Mouse (Mus musculus) erythroblast, embryonic 14.5 days (primary cell): ENCODE results near the gene Gas2. TPM values are rescaled to one million over a fixed set of nuclear protein-coding genes. Genes with fewer than 3 reads are reported as not detected.

Experiments used
- H3K27me3 ChIP-seq: 2 replicates; pipeline ENCODE4 v1.6.1; 2012; ENCODE audit warnings: inconsistent platforms; ENCODE audit not compliant: control insufficient read depth
- H3K36me3 ChIP-seq: 2 replicates; pipeline ENCODE4 v1.6.1; 2012; ENCODE audit warnings: mild to moderate bottlenecking, inconsistent platforms; ENCODE audit not compliant: control insufficient read depth
- H3K4me1 ChIP-seq: 2 replicates; pipeline ENCODE4 v1.6.1; 2012; ENCODE audit warnings: inconsistent platforms; ENCODE audit not compliant: control insufficient read depth
- H3K4me3 ChIP-seq: replicated peaks from 2 replicates; pipeline ENCODE3; 2012; ENCODE audit warnings: moderate library complexity, mild to moderate bottlenecking, inconsistent platforms
- H3K9me3 ChIP-seq: 2 replicates; pipeline ENCODE4 v1.6.1; 2012; ENCODE audit warnings: low read length, inconsistent platforms, mixed read lengths; ENCODE audit not compliant: control insufficient read depth
- GATA1 ChIP-seq: IDR thresholded peaks from 2 replicates; pipeline ENCODE4 v1.6.1; 2012; ENCODE audit warnings: low read length, inconsistent platforms, mixed read lengths
- TAL1 ChIP-seq: IDR thresholded peaks from 3 replicates; pipeline ENCODE4 v1.6.1; 2012; ENCODE audit warnings: low read length, inconsistent platforms, mixed read lengths
- polyA plus RNA-seq: library from polyadenylated mRNA; stranded (reverse); fragments of >175 nt; gene quantifications from 2 replicates; pipeline ENCODE4 v1.2.3, GENCODE M21; 2012

Gene Gas2
- polyA plus RNA-seq, 1 experiment: 0.27 TPM

DNA sequence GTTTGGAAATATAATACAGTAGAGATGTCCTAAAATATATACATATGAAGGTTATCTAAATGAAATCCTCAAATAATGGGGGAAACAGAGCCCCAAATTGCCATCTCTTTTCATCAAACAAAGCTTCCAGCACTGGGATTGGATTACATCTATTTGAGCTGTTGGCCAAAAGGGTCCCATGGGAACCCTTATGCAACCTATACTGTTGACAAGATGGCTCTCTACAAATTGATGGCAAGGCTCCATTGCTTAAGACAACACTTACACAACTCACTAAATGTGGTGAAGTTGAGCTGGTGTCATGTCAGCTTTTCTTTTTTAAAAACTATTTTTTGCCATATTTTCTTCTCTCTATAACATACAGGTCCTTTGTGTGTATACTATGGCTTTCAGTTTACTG is 14.5 kb downstream of the Gas2 start:
- Histone ChIP-seq H3K36me3 (peaks cover 6% of the 10 kb centered on the region), H3K9me3 (no peaks in the 10 kb centered on the region), H3K4me3 (no peak overlapping the region), H3K4me1 (peaks cover 5% of the 10 kb centered on the region), H3K27me3 (peaks cover 10% of the 10 kb centered on the region)
- TF ChIP-seq GATA1 (no peak), TAL1 (no peak)

DNA sequence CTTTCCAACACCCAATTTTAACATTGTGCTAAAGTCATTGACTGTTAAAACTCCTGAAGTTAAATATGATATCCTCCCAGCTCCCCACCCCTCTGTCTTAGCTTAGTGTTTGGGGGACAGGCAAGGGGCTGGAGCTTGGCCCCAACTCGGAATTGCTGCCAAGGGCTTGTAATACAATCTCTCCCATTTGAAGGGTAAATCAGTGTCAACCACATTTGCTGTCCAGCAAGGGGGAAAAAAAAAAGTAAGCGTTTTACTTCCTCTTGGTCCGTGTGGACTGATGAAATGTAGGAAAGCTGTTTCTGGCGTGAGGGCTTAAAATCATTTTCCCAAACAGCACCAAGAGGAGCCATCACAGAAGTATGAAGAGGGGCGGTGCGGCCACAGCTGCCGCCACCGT is 16.9 kb downstream of the Gas2 start:
- H3K27me3 ChIP-seq: peaks cover 10% of the 10 kb centered on the region
- peaks cover 5% of the 10 kb centered on the region for H3K4me1 ChIP-seq
- no peak overlapping the region for H3K4me3 ChIP-seq
- H3K36me3 ChIP-seq: no peaks in the 10 kb centered on the region
- no peaks in the 10 kb centered on the region for H3K9me3 ChIP-seq
- no peak for TF ChIP-seq GATA1
- no peak for TF ChIP-seq TAL1

DNA sequence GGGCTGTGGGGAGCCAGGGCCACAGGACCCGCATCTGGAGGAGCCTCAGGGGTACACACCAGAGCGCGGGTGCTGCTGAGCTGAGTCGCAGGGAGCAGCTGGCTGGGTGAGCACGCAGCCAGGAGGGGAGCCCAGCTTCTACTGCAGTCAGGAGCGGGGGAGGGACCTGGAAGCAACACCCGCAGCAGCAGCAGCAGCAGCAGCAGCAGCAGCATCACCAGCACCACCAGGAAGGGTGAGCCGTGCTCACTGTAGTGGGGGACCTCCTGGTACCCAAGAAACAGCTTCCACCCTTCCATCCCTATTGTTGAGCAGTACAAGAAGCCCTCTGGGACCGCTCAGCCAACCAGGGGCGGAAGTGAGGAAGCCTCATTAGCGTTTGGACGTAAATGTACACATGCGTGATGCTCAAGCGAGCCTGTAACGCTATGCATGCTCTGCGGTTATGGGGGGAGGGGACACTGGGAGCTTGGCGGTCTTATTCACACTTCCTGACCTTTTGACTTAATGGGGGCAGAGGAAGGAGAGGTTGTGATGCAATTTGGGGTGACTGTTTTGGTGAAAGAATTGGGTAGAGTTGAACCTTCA is 17.4 kb downstream of the Gas2 start:
- Histone ChIP-seq H3K9me3 (no peaks in the 10 kb centered on the region), H3K4me3 (peak overlapping the region; percentile 22), H3K36me3 (no peaks in the 10 kb centered on the region), H3K4me1 (peaks cover 5% of the 10 kb centered on the region), H3K27me3 (peaks cover 10% of the 10 kb centered on the region)
- TF ChIP-seq TAL1: no peak
- no peak for TF ChIP-seq GATA1

DNA sequence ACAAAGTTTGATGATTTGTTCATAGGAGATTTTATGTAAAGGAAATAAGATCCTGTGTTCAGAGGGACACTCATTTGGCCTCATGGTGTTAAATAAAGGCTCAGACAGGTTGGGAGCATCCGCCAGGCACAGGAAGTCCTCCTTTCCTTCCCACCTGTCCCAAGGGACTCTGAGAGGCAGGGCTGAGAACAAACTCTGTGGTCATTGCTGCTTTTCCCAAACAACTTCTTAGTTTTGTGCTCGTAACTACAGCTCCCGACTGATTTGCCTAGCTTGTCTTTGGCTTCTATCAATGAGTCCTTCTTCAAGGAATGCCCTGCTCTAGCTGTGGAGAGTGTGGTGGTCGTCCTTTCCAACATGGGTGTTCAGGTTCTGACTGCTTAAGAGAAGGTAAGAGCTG is 18.3 kb downstream of the Gas2 start:
- Histone ChIP-seq H3K4me3 (no peak overlapping the region), H3K27me3 (peaks cover 10% of the 10 kb centered on the region), H3K36me3 (no peaks in the 10 kb centered on the region), H3K4me1 (peaks cover 5% of the 10 kb centered on the region), H3K9me3 (no peaks in the 10 kb centered on the region)
- TF ChIP-seq GATA1 (no peak), TAL1 (no peak)

DNA sequence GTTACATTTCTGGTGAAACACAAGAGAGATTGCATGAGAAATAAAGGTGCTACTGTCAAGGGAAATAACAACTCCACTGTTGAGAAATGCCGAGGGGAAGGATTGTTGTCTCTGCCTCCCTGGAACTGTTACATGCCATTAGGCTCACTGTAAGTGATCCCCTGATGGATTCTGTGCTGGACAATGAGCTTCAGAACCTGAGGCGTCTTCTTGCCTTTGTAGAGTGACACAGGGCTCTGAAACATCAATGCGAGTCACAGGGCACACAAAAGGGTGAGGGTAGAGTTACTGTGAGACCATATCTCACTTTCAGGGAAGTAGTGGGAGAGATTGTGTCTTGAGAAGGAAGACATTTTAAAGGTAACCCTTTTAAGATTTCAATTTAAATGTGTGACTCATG is 23.5 kb downstream of the Gas2 start:
- H3K27me3 ChIP-seq: no peaks in the 10 kb centered on the region
- H3K36me3 ChIP-seq: no peaks in the 10 kb centered on the region
- TF ChIP-seq TAL1: no peak
- TF ChIP-seq GATA1: no peak
- H3K4me3 ChIP-seq: no peak overlapping the region
- H3K9me3 ChIP-seq: no peaks in the 10 kb centered on the region
- no peaks in the 10 kb centered on the region for H3K4me1 ChIP-seq

DNA sequence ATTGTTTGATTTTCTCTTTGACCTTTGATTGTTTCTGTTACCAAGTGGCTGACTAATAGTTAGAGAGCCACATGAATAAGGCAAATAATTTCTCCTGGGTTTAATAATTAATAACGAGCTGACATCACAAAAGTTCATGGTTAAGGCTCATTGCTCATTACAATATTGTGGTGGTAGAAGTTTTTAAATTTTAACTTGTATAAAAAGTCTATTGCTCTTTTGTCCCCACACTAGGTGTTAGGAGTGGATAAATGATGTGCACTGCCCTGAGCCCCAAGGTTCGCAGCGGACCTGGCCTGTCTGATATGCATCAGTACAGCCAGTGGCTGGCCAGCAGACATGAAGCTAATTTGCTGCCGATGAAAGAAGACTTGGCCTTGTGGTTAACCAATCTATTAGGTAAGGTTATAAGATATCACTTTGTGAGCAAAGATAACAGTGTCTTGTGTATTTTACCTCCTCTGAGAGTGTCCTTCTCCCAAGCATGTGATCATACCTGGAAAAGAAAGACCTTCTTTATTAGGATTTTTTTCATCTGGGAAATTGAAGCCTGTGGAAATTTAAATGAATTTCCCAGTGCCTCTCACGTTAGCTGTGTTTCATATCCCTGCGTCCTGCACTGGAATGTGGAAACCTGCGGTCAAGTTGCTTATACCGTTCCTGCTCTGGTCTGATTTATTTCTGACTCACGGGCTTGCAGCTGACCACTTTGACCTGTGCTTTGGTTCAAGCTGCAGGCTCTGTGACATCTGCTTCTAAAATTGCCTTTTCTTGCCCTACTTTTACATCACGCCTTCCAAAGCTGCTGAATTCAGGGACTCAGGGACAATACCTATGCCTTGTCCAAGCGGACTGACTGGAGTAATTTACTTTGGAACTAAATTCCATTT is 26.1 kb downstream of the Gas2 start:
- no peak for TF ChIP-seq GATA1
- TF ChIP-seq TAL1: no peak
- H3K9me3 ChIP-seq: no peaks in the 10 kb centered on the region
- no peaks in the 10 kb centered on the region for H3K27me3 ChIP-seq
- no peaks in the 10 kb centered on the region for H3K36me3 ChIP-seq
- H3K4me3 ChIP-seq: no peak overlapping the region
- no peaks in the 10 kb centered on the region for H3K4me1 ChIP-seq

DNA sequence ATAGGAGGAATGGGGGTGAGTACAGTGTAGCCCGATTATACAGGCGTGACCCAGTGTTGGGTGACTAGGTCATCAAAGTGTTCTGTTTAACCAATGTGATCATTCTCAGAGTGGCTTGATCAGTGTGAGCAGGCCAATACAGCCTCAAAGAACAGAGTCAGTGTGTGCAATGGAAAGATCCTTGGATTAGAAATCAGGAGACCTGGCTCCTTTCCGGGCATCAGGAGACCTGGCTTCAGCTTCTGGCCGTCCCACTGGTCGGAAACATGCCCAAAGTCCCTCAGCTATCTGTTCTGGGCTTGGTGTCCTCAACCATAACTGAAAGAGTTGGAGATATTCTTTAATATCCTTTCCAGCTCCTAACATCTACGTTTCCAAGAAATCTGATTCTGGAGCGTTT is 27.8 kb downstream of the Gas2 start:
- no peaks in the 10 kb centered on the region for H3K9me3 ChIP-seq
- TF ChIP-seq TAL1 (no peak), GATA1 (no peak)
- no peaks in the 10 kb centered on the region for H3K4me1 ChIP-seq
- no peaks in the 10 kb centered on the region for H3K27me3 ChIP-seq
- no peak overlapping the region for H3K4me3 ChIP-seq
- H3K36me3 ChIP-seq: no peaks in the 10 kb centered on the region

DNA sequence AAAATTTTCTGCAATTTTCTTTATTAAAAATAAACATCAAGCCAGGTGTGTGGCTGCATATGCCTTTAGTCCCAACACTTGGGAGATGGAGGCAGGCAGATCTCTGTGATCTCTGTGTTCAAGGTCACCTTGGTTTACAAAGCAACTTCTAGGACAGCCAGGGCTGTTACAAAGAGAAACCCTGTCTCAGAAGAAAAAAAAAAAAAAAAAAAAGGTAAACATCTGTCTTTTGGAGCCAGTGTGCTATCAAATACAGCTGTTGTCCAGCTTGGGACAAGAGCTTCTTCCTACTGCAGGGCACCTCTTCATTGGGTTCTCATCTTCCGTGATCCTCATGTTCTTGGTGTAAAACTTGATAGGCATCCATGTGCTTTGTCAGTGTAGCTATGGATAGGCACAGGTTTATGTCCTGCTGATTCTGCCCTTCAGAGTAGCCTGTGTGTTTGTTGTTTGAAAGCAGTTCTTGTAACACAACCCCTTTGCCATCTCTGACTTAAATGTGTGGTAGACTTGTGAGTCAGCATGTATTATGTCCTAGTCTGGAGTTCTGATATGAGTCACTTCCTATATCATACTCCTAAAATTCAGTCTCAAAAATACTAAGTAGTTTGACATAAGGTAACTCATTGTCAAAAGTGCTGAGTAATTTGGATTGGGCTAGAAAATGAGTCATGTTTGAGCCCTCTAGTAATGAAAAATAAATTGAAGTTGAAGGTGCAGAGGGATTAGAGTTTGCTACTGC is 30.6 kb downstream of the Gas2 start:
- no peaks in the 10 kb centered on the region for H3K4me1 ChIP-seq
- no peak overlapping the region for H3K4me3 ChIP-seq
- no peaks in the 10 kb centered on the region for H3K9me3 ChIP-seq
- no peak for TF ChIP-seq GATA1
- TF ChIP-seq TAL1: no peak
- H3K36me3 ChIP-seq: no peaks in the 10 kb centered on the region
- no peaks in the 10 kb centered on the region for H3K27me3 ChIP-seq

DNA sequence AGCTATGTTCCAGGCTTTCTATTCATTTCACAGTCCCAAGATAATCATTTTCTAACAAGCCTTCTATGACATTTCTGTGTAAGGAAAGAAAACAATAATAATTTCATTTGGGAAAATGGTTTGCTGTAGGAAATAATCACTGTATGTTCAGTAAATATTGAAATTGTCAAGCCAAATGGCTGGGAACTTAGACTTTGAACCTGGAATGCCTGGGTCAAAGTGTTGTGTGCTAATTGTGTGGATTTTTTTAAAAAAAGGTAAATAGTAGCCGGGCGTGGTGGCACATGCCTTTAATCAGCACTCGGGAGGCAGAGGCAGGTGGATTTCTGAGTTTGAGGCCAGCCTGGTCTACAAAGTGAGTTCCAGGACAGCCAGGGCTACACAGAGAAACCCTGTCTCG is 31.2 kb downstream of the Gas2 start:
- H3K4me3 ChIP-seq: no peak overlapping the region
- no peaks in the 10 kb centered on the region for H3K9me3 ChIP-seq
- no peaks in the 10 kb centered on the region for H3K36me3 ChIP-seq
- no peaks in the 10 kb centered on the region for H3K27me3 ChIP-seq
- TF ChIP-seq GATA1 (no peak), TAL1 (no peak)
- H3K4me1 ChIP-seq: no peaks in the 10 kb centered on the region
